Mouse (Mus musculus) liver, embryonic 14.5 days (tissue): Measurements from ENCODE around the gene Lad1.

Source experiments
- CTCF ChIP-seq: IDR thresholded peaks from 2 replicates; pipeline ENCODE4 v1.5.1; 2016; ENCODE audit warnings: antibody characterized with exemption, low read depth, control low read depth
- EP300 ChIP-seq: IDR thresholded peaks from 2 replicates; pipeline ENCODE4 v1.6.1; 2016; ENCODE audit warnings: antibody characterized with exemption, low read depth

GRCm38 (mm10) chr1:135840675-135841395, 22.4 kb downstream of the Lad1 start:
- TF ChIP-seq CTCF (no peak), EP300 (no peak)
